Mouse (Mus musculus) forebrain, postnatal 0 days (tissue): ENCODE measurements around the gene Fam83g. TPM values are rescaled to one million over a fixed set of nuclear protein-coding genes. Genes with fewer than 3 reads are reported as not detected.

Experiments used
- ATAC-seq: fragments of 200-750 bp; cut with Nextera tagmentation; 2 replicates; pipeline ENCODE4 v1.8.0; 2017; ENCODE audit warnings: mild to moderate bottlenecking, moderate library complexity
- DNase-seq: peaks from one replicate; pipeline ENCODE4 v3.0.0-alpha.2; 2015
- H3K27ac ChIP-seq: fragments of 300-500 bp; sonication (generic); 2 replicates; pipeline ENCODE4 v1.5.1; 2014; ENCODE audit warnings: low read depth, mild to moderate bottlenecking, antibody characterized with exemption, low read length, moderate library complexity, mixed read lengths
- H3K27me3 ChIP-seq: fragments of 300-500 bp; sonication (generic); 2 replicates; pipeline ENCODE4 v1.6.1; 2014; ENCODE audit warnings: mild to moderate bottlenecking, low read length, mixed read lengths; ENCODE audit not compliant: insufficient read depth
- H3K36me3 ChIP-seq: fragments of 300-500 bp; sonication (generic); 2 replicates; pipeline ENCODE4 v1.6.1; 2014; ENCODE audit warnings: mild to moderate bottlenecking, moderate library complexity; ENCODE audit not compliant: insufficient read depth
- H3K4me1 ChIP-seq: fragments of 300-500 bp; sonication (generic); 2 replicates; pipeline ENCODE4 v1.6.1; 2014; ENCODE audit warnings: antibody characterized with exemption; ENCODE audit not compliant: insufficient read depth
- H3K4me2 ChIP-seq: fragments of 300-500 bp; sonication (generic); 2 replicates; pipeline ENCODE4 v1.6.1; 2014; ENCODE audit warnings: low read depth, mild to moderate bottlenecking, moderate library complexity
- H3K4me3 ChIP-seq: fragments of 300-500 bp; sonication (generic); 2 replicates; pipeline ENCODE4 v1.5.1; 2014; ENCODE audit warnings: low read depth, low read length, mixed read lengths
- H3K9ac ChIP-seq: fragments of 300-500 bp; sonication (generic); 2 replicates; pipeline ENCODE4 v1.6.1; 2014; ENCODE audit warnings: mild to moderate bottlenecking
- H3K9me3 ChIP-seq: fragments of 300-500 bp; sonication (generic); 2 replicates; pipeline ENCODE4 v1.6.1; 2016; ENCODE audit warnings: low read length
- CTCF ChIP-seq: sonication (generic); IDR thresholded peaks from 2 replicates; pipeline ENCODE4 v1.5.1; 2016; ENCODE audit warnings: antibody characterized with exemption, control low read depth, low read depth
- WGBS: fragments of 180-500 bp; shearing (Covaris S2); extraction: QIAGEN DNeasy Blood & Tissue Kit; methylation state at CpG from one replicate; pipeline ENCODE4 v1.1.7; 2014; 5-methylcytosine and 5-hydroxymethylcytosine counted together
- polyA plus RNA-seq: library from polyadenylated mRNA; unstranded; fragments of >200 nt; fragmentation: Nextera tagmentation; extraction: Ambion mirVana; gene quantifications from 2 replicates; pipeline ENCODE4 v1.2.1, GENCODE M21; 2015
- total RNA-seq: library from RNA; depleted of rRNA; stranded (reverse); fragments of >200 nt; gene quantifications from 2 replicates; pipeline ENCODE4 v1.2.3, GENCODE M21; 2014

The Fam83g gene
- total and polyA plus RNA-seq, 2 experiments from 2014 or later: 0.19 to 0.86 TPM

DNA sequence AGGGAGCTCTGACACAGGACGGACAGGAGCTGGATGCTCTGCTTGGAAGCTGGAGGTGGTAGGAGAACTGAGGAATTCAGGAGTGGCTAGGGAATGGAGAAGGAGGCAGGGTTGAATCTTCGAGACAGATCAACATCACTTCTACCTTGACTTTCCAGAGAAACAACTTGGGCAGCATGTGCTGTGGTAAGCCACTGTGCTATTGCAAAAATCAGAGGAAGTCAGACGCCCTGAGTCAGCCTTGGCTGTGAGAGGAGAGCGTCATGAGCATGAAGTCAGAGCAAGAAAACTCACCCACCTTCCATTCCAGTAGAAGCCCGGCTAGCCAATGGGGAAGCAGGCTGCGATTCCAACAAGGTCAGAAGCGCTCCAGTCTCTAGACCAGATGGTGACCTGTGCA is 41.8 kb upstream of the Fam83g start:
- Histone ChIP-seq H3K4me1 (no peaks in the 10 kb centered on the region), H3K9ac (no peak overlapping the region), H3K9me3 (no peaks in the 10 kb centered on the region), H3K4me3 (no peak overlapping the region), H3K27ac (no peak overlapping the region), H3K36me3 (no peaks in the 10 kb centered on the region), H3K27me3 (no peaks in the 10 kb centered on the region), H3K4me2 (no peak overlapping the region)
- 88% methylated on average over 7 of the region's 7 CpGs for WGBS
- TF ChIP-seq CTCF: no peak
- ATAC-seq: no peak
- no peak for DNase-seq

DNA sequence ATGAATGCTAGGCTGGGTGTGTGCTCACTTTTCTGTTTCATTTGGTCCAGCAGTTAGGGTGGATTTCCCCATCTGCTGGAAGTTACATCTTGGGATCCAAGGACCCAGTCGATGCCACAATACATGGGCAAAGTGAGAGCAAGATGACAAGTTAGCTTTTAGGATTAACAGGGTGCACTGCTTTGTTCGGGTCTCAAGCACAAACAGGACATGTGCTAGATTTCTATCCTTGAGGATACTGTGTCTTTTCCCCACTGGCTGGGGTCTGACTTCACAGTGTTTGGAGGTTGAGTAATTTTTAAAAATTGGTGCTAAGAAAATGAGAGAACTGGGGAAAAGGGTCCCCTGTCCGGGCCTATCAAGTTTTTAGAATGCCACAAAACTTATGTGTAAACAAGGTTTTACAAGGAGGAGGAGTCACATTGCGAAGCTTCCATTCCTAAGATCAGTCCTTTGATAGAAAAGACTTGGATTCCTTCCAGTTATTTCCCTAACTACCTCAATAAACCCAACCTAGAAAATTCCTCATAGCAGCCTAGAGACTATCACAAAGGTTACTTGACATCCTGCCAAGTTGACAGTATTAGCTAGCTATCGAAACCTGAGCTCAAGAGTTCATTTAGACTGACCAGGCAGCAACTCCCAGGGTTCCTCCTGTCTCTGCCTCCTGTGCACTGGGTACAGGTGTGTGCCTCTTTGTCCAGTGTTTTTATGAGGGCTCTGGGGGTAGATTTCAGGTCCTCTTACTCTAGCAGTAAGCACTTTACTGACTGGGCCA is 40.5 kb upstream of the Fam83g start:
- Histone ChIP-seq H3K9ac (no peak overlapping the region), H3K27me3 (no peaks in the 10 kb centered on the region), H3K36me3 (no peaks in the 10 kb centered on the region), H3K9me3 (no peaks in the 10 kb centered on the region), H3K4me2 (no peak overlapping the region), H3K4me3 (no peak overlapping the region), H3K27ac (no peak overlapping the region), H3K4me1 (no peaks in the 10 kb centered on the region)
- DNase-seq: no peak
- ATAC-seq: no peak
- no peak for TF ChIP-seq CTCF
- WGBS: 73% methylated on average over 5 of the region's 5 CpGs

DNA sequence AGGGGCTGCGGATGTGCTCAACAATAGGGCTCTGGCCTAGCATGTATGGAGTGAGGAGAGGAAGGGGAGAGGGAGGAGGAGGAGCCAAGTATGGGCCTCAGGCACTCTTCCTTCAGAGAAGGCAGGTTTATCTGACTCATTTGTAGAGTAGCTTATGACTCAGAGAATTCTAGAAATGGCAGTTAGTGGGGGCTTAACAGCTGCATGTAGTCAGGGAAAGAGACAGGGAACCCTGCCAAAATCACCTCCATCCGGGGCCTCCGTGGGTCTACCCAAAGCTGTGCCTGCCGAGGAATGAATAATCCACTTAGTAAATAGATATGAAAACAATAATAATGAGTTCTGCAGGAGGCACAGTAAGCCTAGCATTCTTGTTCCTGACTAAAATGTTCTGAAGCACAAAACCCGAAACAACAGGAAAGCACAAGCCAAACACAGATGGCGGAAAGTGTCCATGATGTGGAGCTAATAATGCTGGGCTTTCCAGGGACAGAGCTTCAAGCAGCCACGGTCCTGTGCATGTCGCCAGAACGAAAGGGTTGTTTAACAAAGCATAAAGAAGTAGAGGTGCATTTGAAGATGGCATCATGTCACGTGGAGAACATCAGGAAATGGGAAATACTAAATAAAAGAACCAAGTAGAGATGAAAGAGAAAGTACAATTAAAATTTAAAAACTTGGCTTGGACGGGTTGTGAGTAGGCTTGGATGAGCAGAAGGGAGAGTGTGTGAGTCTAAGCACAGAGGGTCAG is 39.1 kb upstream of the Fam83g start:
- H3K4me2 ChIP-seq: no peak overlapping the region
- no peaks in the 10 kb centered on the region for H3K4me1 ChIP-seq
- H3K9ac ChIP-seq: no peak overlapping the region
- no peaks in the 10 kb centered on the region for H3K9me3 ChIP-seq
- WGBS: 54% methylated on average over 11 of the region's 11 CpGs
- no peaks in the 10 kb centered on the region for H3K36me3 ChIP-seq
- H3K27ac ChIP-seq: no peak overlapping the region
- peak; percentile 19 for DNase-seq
- no peak overlapping the region for H3K4me3 ChIP-seq
- no peak for ATAC-seq
- H3K27me3 ChIP-seq: no peaks in the 10 kb centered on the region
- no peak for TF ChIP-seq CTCF

DNA sequence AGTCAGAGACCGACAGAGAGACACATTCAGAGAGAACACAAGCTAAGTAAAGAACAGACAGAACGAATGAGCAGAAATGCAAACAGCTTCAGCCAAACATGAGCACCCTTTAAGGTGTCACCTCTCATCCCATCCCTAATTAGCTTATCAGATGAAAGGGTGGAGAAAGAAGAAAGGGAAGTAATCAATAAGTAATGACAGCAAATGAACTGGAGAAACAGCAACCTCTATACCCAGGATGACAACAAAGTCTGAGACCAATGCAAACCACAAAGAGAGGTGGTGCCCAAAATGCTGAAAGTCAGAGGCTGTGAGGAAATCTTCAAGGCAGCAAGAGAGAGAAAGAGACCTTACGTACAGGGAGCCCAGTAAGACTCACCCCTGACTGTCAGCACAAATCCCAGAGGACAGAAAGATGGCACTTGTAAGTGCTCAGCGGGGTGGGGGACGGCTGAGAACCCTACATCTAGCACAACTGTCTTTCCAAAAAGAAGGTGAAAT is 38.5 kb upstream of the Fam83g start:
- Histone ChIP-seq H3K27ac (no peak overlapping the region), H3K9me3 (no peaks in the 10 kb centered on the region), H3K4me2 (no peak overlapping the region), H3K36me3 (no peaks in the 10 kb centered on the region), H3K27me3 (no peaks in the 10 kb centered on the region), H3K9ac (no peak overlapping the region), H3K4me1 (no peaks in the 10 kb centered on the region), H3K4me3 (no peak overlapping the region)
- 73% methylated on average over 5 of the region's 5 CpGs for WGBS
- ATAC-seq (no peak), DNase-seq (no peak)
- TF ChIP-seq CTCF: no peak

- H3K27me3 ChIP-seq: no peaks in the 10 kb centered on the region
- H3K9ac ChIP-seq: no peak overlapping the region
- no peak for TF ChIP-seq CTCF
- no peaks in the 10 kb centered on the region for H3K36me3 ChIP-seq
- ATAC-seq: no peak
- H3K4me1 ChIP-seq: no peaks in the 10 kb centered on the region
- WGBS: 62% methylated on average over 2 of the region's 2 CpGs
- H3K27ac ChIP-seq: no peak overlapping the region
- H3K4me2 ChIP-seq: no peak overlapping the region
- H3K4me3 ChIP-seq: no peak overlapping the region
- no peak for DNase-seq
- no peaks in the 10 kb centered on the region for H3K9me3 ChIP-seq
Observed at GRCm38 (mm10) chr11:61646499-61647039, 37.3 kb upstream of the Fam83g start.

DNA sequence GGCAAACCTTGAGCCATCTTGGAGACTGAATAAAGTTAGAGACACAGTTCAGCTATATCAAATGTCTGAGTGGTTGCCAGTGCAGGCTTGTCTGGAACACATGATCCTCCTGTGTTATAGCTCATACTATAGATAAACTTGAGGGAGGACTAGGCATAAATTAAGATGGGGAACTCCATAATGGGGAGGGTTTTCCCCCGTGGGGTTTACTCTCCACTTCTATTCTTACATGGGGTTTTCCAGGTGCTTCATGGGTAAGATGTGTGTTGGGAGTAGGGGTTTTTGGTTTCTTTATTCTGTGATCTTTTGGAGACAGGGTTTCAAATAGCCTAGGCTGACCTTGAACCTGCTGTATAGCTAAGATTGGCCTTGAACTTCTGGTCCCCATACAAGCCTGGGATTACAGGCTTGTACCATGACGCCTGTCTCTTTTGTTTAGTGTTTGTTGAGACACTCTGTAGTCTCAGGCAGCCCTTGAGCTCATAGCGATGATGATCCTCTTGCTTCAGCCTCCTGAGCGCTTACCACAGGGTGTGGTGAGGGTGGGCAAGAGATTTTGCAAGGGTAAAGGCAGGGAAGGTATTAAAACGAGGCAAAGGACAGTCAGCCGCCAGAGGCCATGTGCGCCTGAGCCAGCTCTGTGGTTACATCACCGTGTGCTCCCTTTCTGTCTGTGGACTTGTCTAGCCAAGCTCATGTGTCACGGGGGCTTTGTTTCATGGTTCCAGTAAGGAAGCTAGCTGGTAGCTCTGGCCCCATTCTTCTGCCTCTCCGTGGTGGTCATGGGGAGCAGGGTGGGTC is 36.6 kb upstream of the Fam83g start:
- 69% methylated on average over 10 of the region's 10 CpGs for WGBS
- H3K27ac ChIP-seq: no peak overlapping the region
- H3K27me3 ChIP-seq: no peaks in the 10 kb centered on the region
- no peak overlapping the region for H3K4me2 ChIP-seq
- H3K9ac ChIP-seq: no peak overlapping the region
- no peaks in the 10 kb centered on the region for H3K4me1 ChIP-seq
- H3K9me3 ChIP-seq: no peaks in the 10 kb centered on the region
- no peak overlapping the region for H3K4me3 ChIP-seq
- DNase-seq (no peak), ATAC-seq (no peak)
- H3K36me3 ChIP-seq: no peaks in the 10 kb centered on the region
- no peak for TF ChIP-seq CTCF
